Mouse (Mus musculus): ENCODE results near the gene Mtm1. TPM values are rescaled to one million over a fixed set of nuclear protein-coding genes. Genes with fewer than 3 reads are reported as not detected.

Gene Mtm1
- total and polyA plus RNA-seq, 2 experiments from 2014 or later, result 8.5 to 9.2 TPM

DNA sequence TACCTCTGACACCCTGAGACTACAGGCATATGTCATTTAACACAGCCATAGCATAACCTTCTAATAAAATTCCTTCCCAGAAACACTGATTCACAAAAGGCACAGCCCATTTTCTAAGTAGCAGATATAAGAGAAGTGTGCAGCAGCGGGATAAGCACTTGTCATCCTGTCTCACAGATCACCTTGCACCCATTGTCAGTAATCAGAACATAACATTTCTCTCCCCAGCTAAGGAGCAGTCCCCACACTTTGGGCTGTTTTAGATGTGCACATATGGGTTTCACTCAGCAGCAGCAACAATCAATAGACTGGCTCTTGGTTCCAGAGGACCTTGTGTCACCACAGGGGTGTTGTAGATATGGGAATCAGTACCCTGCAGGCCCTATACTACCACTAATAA is 45.9 kb downstream of the Mtm1 start:
- no peak for TF ChIP-seq CTCF (IDR thresholded peaks at IDR 0.05; ENCODE audit: low read depth)
- H3K4me3 ChIP-seq (ENCODE audit: low read depth, low read length), result no peak overlapping the region
- no peak overlapping the region for H3K27ac ChIP-seq (ENCODE audit: low read depth)
- no peaks in the 10 kb centered on the region for H3K4me1 ChIP-seq (ENCODE audit: control insufficient read depth, insufficient read depth)
- H3K36me3 ChIP-seq (replicated peaks; ENCODE audit: control insufficient read depth, insufficient read depth, low read length), result no peaks in the 10 kb centered on the region
- H3K4me2 ChIP-seq (ENCODE audit: low read depth, low read length), result no peak overlapping the region
- no peaks in the 10 kb centered on the region for H3K27me3 ChIP-seq (ENCODE audit: control insufficient read depth, insufficient read depth, low read length)
- ATAC-seq (ENCODE audit: insufficient read depth, low read depth) (no peak), DNase-seq (ENCODE audit: low spot score) (no peak)
- WGBS, result 48% methylated on average over 1 of the region's 1 CpGs
- H3K9ac ChIP-seq (replicated peaks; ENCODE audit: low read depth, low read length), result no peak overlapping the region
- no peaks in the 10 kb centered on the region for H3K9me3 ChIP-seq (replicated peaks; ENCODE audit: control insufficient read depth, low read length)

DNA sequence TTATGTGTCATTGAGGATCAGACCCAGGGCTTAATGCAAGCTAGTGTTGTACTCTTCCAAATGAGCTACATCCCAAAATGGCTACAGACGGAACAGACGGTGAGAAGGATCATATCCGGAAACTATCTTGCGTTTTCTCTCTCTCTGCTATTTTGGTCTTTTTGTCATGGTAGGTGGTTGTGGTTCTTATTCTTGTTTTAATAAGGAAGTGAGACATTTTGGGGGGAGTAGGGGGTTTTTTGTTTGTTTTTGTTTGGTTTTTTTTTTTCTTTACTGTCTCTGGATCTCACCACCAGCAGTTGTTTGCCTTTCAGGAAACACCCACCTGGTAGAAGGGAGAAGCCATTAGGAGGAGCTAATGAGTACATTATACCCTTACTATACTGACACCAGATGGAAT is 50.3 kb downstream of the Mtm1 start:
- TF ChIP-seq EP300 (IDR thresholded peaks at IDR 0.05; ENCODE audit: low read depth), result no peak
- TF ChIP-seq CTCF (IDR thresholded peaks at IDR 0.05; ENCODE audit: low read depth), result no peak
- Histone ChIP-seq H3K36me3 (replicated peaks; ENCODE audit: control insufficient read depth, insufficient read depth, low read length) (no peaks in the 10 kb centered on the region), H3K27me3 (ENCODE audit: control insufficient read depth, insufficient read depth, low read length) (no peaks in the 10 kb centered on the region), H3K27ac (ENCODE audit: low read depth) (no peak overlapping the region), H3K4me2 (ENCODE audit: low read depth, low read length) (no peak overlapping the region), H3K4me1 (ENCODE audit: control insufficient read depth, insufficient read depth) (no peaks in the 10 kb centered on the region), H3K9ac (replicated peaks; ENCODE audit: low read depth, low read length) (no peak overlapping the region), H3K9me3 (replicated peaks; ENCODE audit: control insufficient read depth, low read length) (no peaks in the 10 kb centered on the region), H3K4me3 (ENCODE audit: low read depth, low read length) (no peak overlapping the region)
- WGBS, result 94% methylated on average over 4 of the region's 4 CpGs
- DNase-seq (ENCODE audit: low spot score) (no peak), ATAC-seq (ENCODE audit: insufficient read depth, low read depth) (no peak)

DNA sequence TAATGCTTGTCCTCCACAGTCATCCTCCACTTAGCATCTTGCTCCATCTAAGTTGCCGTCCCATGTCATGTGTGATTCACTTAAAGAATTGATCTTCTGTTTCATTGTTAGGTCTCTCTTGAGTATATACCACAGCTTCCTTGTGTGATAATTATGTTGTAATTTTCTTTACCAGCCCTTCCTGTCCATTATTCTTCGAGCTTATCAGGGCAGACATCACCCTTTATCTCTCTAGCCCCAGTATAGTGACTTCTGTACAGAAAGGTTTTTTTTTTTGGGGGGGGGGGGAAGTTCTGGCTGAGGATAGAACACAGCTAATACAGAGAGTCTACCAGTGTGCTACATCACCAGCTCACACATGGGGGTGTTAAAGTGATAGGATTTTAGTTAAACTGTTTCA is 53.7 kb downstream of the Mtm1 start:
- Histone ChIP-seq H3K27ac (ENCODE audit: low read depth) (no peak overlapping the region), H3K9me3 (replicated peaks; ENCODE audit: control insufficient read depth, low read length) (no peaks in the 10 kb centered on the region), H3K27me3 (ENCODE audit: control insufficient read depth, insufficient read depth, low read length) (no peaks in the 10 kb centered on the region), H3K36me3 (replicated peaks; ENCODE audit: control insufficient read depth, insufficient read depth, low read length) (no peaks in the 10 kb centered on the region), H3K9ac (replicated peaks; ENCODE audit: low read depth, low read length) (no peak overlapping the region), H3K4me1 (ENCODE audit: control insufficient read depth, insufficient read depth) (no peaks in the 10 kb centered on the region), H3K4me3 (ENCODE audit: low read depth, low read length) (no peak overlapping the region), H3K4me2 (ENCODE audit: low read depth, low read length) (no peak overlapping the region)
- no peak for TF ChIP-seq CTCF (IDR thresholded peaks at IDR 0.05; ENCODE audit: low read depth)
- TF ChIP-seq EP300 (IDR thresholded peaks at IDR 0.05; ENCODE audit: low read depth), result no peak
- WGBS, result 53% methylated on average over 2 of the region's 2 CpGs
- DNase-seq (ENCODE audit: low spot score), result no peak
- no peak for ATAC-seq (ENCODE audit: insufficient read depth, low read depth)

DNA sequence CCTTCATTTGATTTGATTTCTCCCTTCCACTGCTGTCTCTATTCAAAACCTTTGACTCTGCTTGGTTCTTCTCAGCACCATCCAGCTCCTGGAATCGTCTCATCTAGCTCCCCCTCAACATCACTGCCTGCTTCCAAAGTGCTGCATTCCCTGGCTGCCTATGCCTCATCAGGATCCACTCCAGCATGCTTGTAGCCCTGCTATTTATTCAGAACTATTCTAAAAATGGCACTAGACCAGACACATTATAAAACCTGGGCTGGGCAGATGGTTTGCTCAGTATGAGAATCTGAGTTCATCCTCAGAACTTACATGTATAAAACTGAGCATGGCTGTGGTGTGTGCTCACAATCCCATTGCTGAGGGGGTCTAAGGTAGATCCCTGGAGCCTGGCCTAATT is 58.4 kb downstream of the Mtm1 start:
- no peaks in the 10 kb centered on the region for H3K36me3 ChIP-seq (replicated peaks; ENCODE audit: control insufficient read depth, insufficient read depth, low read length)
- no peaks in the 10 kb centered on the region for H3K4me1 ChIP-seq (ENCODE audit: control insufficient read depth, insufficient read depth)
- WGBS, result 43% methylated on average over 1 of the region's 1 CpGs
- H3K27ac ChIP-seq (ENCODE audit: low read depth), result no peak overlapping the region
- ATAC-seq (ENCODE audit: insufficient read depth, low read depth) (no peak), DNase-seq (ENCODE audit: low spot score) (no peak)
- TF ChIP-seq CTCF (IDR thresholded peaks at IDR 0.05; ENCODE audit: low read depth), result no peak
- no peak for TF ChIP-seq EP300 (IDR thresholded peaks at IDR 0.05; ENCODE audit: low read depth)
- no peak overlapping the region for H3K9ac ChIP-seq (replicated peaks; ENCODE audit: low read depth, low read length)
- H3K4me3 ChIP-seq (ENCODE audit: low read depth, low read length), result no peak overlapping the region
- H3K4me2 ChIP-seq (ENCODE audit: low read depth, low read length), result no peak overlapping the region
- H3K27me3 ChIP-seq (ENCODE audit: control insufficient read depth, insufficient read depth, low read length), result no peaks in the 10 kb centered on the region
- no peaks in the 10 kb centered on the region for H3K9me3 ChIP-seq (replicated peaks; ENCODE audit: control insufficient read depth, low read length)

DNA sequence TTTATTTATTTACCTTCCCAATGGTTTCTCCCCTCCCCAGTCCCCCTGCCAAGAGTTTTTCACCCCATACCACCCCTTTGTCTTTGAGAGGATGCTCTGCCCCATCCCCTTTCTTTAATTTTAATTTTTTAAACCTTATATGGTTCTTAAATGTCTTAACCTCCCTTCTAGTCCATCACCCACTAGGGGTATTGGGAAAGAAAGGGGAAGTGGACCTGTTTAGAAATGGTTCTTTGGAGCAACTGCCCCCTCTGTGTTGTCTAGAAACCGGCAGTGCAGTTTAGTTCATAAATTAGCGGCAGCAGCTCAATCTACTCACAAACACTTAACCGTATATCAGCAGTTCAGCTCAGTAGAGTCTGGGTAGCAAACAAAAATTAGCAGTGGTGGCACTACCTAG is 63.6 kb downstream of the Mtm1 start:
- no peak overlapping the region for H3K9ac ChIP-seq (replicated peaks; ENCODE audit: low read depth, low read length)
- H3K27me3 ChIP-seq (ENCODE audit: control insufficient read depth, insufficient read depth, low read length), result no peaks in the 10 kb centered on the region
- 84% methylated on average over 3 of the region's 3 CpGs for WGBS
- H3K4me2 ChIP-seq (ENCODE audit: low read depth, low read length), result no peak overlapping the region
- no peak overlapping the region for H3K27ac ChIP-seq (ENCODE audit: low read depth)
- H3K4me1 ChIP-seq (ENCODE audit: control insufficient read depth, insufficient read depth), result no peaks in the 10 kb centered on the region
- TF ChIP-seq EP300 (IDR thresholded peaks at IDR 0.05; ENCODE audit: low read depth), result no peak
- no peak for TF ChIP-seq CTCF (IDR thresholded peaks at IDR 0.05; ENCODE audit: low read depth)
- H3K9me3 ChIP-seq (replicated peaks; ENCODE audit: control insufficient read depth, low read length), result no peaks in the 10 kb centered on the region
- no peak overlapping the region for H3K4me3 ChIP-seq (ENCODE audit: low read depth, low read length)
- DNase-seq (ENCODE audit: low spot score) (no peak), ATAC-seq (ENCODE audit: insufficient read depth, low read depth) (no peak)
- H3K36me3 ChIP-seq (replicated peaks; ENCODE audit: control insufficient read depth, insufficient read depth, low read length), result no peaks in the 10 kb centered on the region

DNA sequence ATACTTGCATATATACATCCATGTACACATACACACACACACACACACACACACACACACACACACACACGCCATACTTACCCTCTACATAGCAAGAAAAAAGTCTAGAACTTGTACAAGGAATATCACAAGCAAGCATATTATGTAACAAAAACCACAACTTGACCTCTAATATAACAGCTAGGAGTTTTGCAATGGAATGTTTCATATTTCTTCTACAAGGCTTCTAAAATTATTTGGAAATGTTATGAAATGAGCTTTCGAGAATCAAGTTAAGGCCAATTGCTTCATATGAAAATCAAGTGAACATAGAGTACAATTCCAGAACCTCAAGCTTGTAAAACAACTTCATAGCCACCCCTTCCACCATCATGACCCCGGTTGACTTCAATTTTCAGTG is 74.9 kb downstream of the Mtm1 start:
- Histone ChIP-seq H3K4me1 (ENCODE audit: control insufficient read depth, insufficient read depth) (no peaks in the 10 kb centered on the region), H3K27me3 (ENCODE audit: control insufficient read depth, insufficient read depth, low read length) (no peaks in the 10 kb centered on the region), H3K9me3 (replicated peaks; ENCODE audit: control insufficient read depth, low read length) (no peaks in the 10 kb centered on the region), H3K4me2 (ENCODE audit: low read depth, low read length) (no peak overlapping the region), H3K4me3 (ENCODE audit: low read depth, low read length) (no peak overlapping the region), H3K9ac (replicated peaks; ENCODE audit: low read depth, low read length) (no peak overlapping the region), H3K36me3 (replicated peaks; ENCODE audit: control insufficient read depth, insufficient read depth, low read length) (no peaks in the 10 kb centered on the region), H3K27ac (ENCODE audit: low read depth) (no peak overlapping the region)
- DNase-seq (ENCODE audit: low spot score), result no peak
- ATAC-seq (ENCODE audit: insufficient read depth, low read depth), result no peak
- WGBS, result 72% methylated on average over 3 of the region's 3 CpGs
- TF ChIP-seq EP300 (IDR thresholded peaks at IDR 0.05; ENCODE audit: low read depth) (no peak), CTCF (IDR thresholded peaks at IDR 0.05; ENCODE audit: low read depth) (no peak)
